Mouse (Mus musculus) left cerebral cortex, postnatal 25 days (tissue): Measurements from ENCODE around the gene Slc9b1. TPM values are rescaled to one million over a fixed set of nuclear protein-coding genes. Genes with fewer than 3 reads are reported as not detected.

Experiments used
- DNase-seq, 2 experiments: peaks; one replicate each; pipeline ENCODE4 v3.0.0; 2022; ENCODE audit warnings: low spot score in 2 of 2, mixed read lengths in 1 of 2
- intact Hi-C: fragments of 180-260 bp; cut with DNase I; formaldehyde crosslinking; loops from one replicate; pipeline ENCODE4 v1.15.1; 2025
- total RNA-seq, 2 experiments: library from RNA; stranded (reverse); gene quantifications; 2 replicates each; pipeline ENCODE4 v1.2.3; 2021

Gene Slc9b1
- total RNA-seq, 2 experiments from 2014 or later = not detected

DNA sequence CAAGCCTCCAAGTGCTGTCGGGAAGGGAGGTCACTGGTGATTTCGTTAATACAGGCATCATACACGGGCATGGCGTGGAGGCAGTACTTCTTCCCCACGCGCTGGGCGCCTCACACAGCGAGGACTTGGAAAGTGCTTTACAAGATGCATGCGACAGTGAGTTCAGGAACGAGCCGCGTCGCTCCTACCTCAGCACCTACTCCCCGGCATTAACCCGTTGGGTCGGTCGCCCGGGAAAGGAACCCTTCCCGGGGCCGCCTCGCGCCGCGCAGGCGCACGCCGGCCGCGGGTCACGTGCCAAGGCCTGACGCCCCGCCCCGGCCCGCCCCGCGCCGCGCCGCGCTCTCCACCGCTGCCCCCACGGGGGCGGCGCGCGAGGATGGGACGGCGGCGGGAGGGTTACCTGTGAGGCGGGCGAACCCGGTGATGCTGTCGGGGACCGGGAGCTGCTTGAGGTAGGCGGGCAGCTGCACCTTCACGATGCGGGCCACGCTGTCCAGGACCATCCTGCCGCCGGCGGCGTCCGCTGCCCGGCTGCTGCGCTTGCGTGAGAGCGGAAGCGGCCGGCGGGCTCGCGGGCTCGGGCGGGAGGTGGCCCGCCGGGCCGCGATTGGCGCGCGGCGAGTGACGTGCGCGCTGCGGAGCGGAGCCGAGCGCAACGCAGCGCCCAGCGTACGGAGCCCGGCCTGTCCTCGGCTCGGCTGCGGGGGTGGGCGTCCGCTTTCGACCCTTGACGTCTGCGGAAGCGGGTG, 75.2 kb downstream of the Slc9b1 start:
- intact Hi-C loops = loop anchor here (1.0 kb wide), 1 partner anchor 15 kb away; the partner anchor contains the start of gene Ube2d3
- DNase-seq = peak; percentile 84 to 88

GRCm38 (mm10) chr3:135423608-135424212, 75.9 kb downstream of the Slc9b1 start, which contains the start of gene Cisd2:
Cisd2 (minus strand) TSS chr3:135423925.
- DNase-seq = no peak
- intact Hi-C loops = loop anchor here (1.0 kb wide), 1 partner anchor 15 kb away; the partner anchor contains the start of gene Ube2d3

DNA sequence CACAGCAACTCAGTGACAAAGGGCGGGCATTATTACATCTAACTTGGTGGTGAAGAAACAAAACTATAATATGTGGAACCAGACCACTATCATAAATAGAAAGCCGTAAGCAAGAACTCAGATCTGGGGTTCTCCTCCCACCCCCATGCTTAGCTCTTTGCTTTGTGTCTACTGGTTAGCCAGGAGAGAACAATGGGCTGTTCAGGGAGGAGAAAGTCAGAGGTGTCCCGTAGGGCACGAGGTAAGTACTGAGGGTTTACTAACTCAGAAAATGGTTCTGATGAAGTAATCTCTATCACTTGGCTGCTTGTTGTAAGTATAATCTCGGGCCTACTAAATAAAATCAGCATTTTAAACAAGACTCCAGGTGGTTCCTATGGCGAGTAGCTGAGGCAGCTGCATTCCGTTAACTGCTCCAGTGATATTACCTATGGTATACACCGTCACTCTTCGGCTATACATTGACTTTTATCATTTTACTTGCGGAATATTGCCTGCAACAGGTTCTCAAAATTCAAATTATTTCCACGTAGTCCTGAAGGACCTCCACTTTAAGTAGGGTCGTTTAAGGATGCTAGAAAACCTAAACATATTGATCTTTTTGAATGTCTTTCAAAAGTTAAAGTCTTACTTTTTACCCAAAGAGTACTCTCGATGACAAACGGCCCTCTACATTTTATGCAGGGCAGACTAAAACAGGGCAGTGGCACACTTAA, 89.2 kb downstream of the Slc9b1 start:
- no peak for DNase-seq
- intact Hi-C loops = loop anchor here (5.0 kb wide), 1 partner anchor 255 kb away; the partner anchor contains the start of gene Nfkb1

GRCm38 (mm10) chr3:135437758-135438495, 90.1 kb downstream of the Slc9b1 start, which contains the start of gene Ube2d3:
Ube2d3 (plus strand) TSS chr3:135438149.
- peak; percentile 98 to 100 for DNase-seq
- intact Hi-C loops = loop anchor here (1.0 to 5.0 kb wide), 2 partner anchors 15 to 254 kb away; partner anchors contain the start of genes Cisd2 and Nfkb1

- intact Hi-C loops = loop anchor here (1.0 to 5.0 kb wide), 2 partner anchors 15 to 254 kb away; partner anchors contain the start of genes Cisd2 and Nfkb1
- DNase-seq = peak; percentile 93 to 95
These were observed 90.7 kb downstream of the Slc9b1 start for GRCm38 (mm10) chr3:135438531-135438912.

DNA sequence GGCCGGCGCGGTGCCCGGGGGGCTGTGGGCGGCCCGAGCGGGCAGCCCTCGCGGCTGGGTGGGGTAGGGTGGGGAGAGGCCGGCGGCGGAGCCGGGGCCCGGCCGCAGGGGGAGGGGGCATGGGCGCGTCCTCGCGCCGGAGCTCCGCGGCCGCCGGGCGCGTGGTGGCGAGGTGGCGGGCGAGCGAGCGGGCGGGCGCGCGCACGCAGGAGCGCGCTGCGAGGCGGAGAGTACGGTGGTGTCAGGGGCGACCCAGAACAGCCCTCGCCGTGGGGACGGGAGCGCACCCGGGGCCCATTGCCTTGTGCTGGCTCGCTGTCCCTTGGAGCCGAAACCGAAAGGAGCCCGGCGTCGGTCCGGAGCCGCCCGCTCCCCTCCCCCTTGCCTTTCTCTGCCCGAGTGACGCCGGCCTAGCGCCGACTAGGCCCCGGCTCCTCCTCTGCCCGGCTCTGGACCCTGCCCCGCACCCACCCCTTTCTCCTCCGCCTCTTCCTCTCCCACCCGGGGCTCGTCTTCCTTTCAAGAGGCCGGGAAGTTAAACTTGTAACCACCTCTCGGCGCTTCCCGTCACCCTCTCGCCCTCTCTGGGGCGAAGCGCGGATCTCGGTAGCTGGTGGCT, 91.2 kb downstream of the Slc9b1 start:
- peak; percentile 66 to 76 for DNase-seq
- intact Hi-C loops = loop anchor here (1.0 to 5.0 kb wide), 2 partner anchors 16 to 253 kb away; partner anchors contain the start of genes Cisd2 and Nfkb1

GRCm38 (mm10) chr3:135439651-135440050, 91.8 kb downstream of the Slc9b1 start:
- intact Hi-C loops = loop anchor here (5.0 kb wide), 1 partner anchor 253 kb away; the partner anchor contains the start of gene Nfkb1
- no peak for DNase-seq

- peak; percentile 21 to 28 for DNase-seq
- intact Hi-C loops = no loop called here
These were observed 92.4 kb downstream of the Slc9b1 start for GRCm38 (mm10) chr3:135440221-135440620.

DNA sequence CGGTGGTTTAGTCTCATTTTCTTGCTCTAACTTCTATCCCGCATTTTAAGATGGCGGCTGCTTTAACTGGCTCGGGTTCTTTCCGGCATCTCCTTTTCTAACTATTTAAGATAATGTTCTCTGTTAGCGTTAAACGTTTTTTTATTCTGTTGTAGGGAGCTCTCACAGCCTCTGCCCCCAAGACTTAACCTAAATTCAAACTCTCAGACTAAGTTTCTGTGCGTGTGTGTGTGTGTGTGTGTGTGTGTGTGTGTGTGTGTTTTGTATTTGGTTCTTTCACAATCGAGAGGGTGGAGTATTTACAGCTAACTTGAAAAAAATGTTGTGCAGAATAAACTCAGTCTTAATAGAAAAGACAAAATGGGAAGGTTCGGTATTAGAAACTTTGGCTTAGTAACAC, 92.8 kb downstream of the Slc9b1 start:
- DNase-seq = no peak
- intact Hi-C loops = no loop called here

- DNase-seq = no peak
- intact Hi-C loops = no loop called here
These were observed 97.1 kb downstream of the Slc9b1 start for GRCm38 (mm10) chr3:135444930-135445329.

Other genes starting within 250 kb of the Slc9b1 start
- 1 to 10 TPM in 1 of 2 experiments, under 1 TPM in 1; 0.71 to 1.3 TPM for gene Cenpe, start 135.5 kb upstream of the Slc9b1 start, total RNA-seq
- gene Bdh2, start 66.8 kb upstream of the Slc9b1 start, total RNA-seq = 1 to 10 TPM; 3.1 to 4.0 TPM
- 1 to 10 TPM; 3.3 to 3.5 TPM for gene Slc9b2, start 40.3 kb upstream of the Slc9b1 start, total RNA-seq
- 10 to 100 TPM; 40.3 to 41.4 TPM for gene Cisd2, start 75.9 kb downstream of the Slc9b1 start, total RNA-seq
- gene Ube2d3, start 90.1 kb downstream of the Slc9b1 start, total RNA-seq = 100 to 1,000 TPM; 231 to 239 TPM
- gene Manba, start 137.6 kb downstream of the Slc9b1 start, total RNA-seq = 1 to 10 TPM; 7.2 to 7.9 TPM